Mouse (Mus musculus): Measurements from ENCODE around the gene Slc35c2. TPM values are rescaled to one million over a fixed set of nuclear protein-coding genes. Genes with fewer than 3 reads are reported as not detected.

Gene Slc35c2
- polyA plus RNA-seq, 1 experiment: 78.2 TPM

- WGBS: 90% methylated on average over 3 of the region's 3 CpGs
- Histone ChIP-seq H3K4me3 (replicated peaks; ENCODE audit: insufficient read depth, low read depth, low read length) (no peak overlapping the region), H3K27me3 (ENCODE audit: control insufficient read depth, insufficient read depth, low read length) (no peaks in the 10 kb centered on the region), H3K27ac (ENCODE audit: insufficient read depth, low read length) (no peak overlapping the region), H3K4me1 (ENCODE audit: control insufficient read depth, insufficient read depth, low read length) (peaks cover 45% of the 10 kb centered on the region)
- DNase-seq: no peak
- TF ChIP-seq CTCF (IDR thresholded peaks at IDR 0.05; ENCODE audit: borderline replicate concordance, insufficient read depth, low read depth, low read length): no peak
- no peak for TF ChIP-seq POLR2A (IDR thresholded peaks at IDR 0.05; ENCODE audit: borderline replicate concordance, insufficient read depth, low read length)
Measured at GRCm38 (mm10) chr2:165283644-165284043, 4.0 kb downstream of the Slc35c2 start.

- 5% methylated on average over 5 of the region's 6 CpGs for WGBS
- H3K4me1 ChIP-seq (ENCODE audit: control insufficient read depth, insufficient read depth, low read length): peaks cover 52% of the 10 kb centered on the region
- H3K4me3 ChIP-seq (replicated peaks; ENCODE audit: insufficient read depth, low read depth, low read length): no peak overlapping the region
- peak overlapping the region; percentile 13 for H3K27ac ChIP-seq (ENCODE audit: insufficient read depth, low read length)
- no peaks in the 10 kb centered on the region for H3K27me3 ChIP-seq (ENCODE audit: control insufficient read depth, insufficient read depth, low read length)
- peak; percentile 62 to 79 for DNase-seq
- TF ChIP-seq POLR2A (IDR thresholded peaks at IDR 0.05; ENCODE audit: borderline replicate concordance, insufficient read depth, low read length) (no peak), CTCF (IDR thresholded peaks at IDR 0.05; ENCODE audit: borderline replicate concordance, insufficient read depth, low read depth, low read length) (0 out of 2 replicates have a peak, but pooled peaks have one; percentile 3)
Measured at GRCm38 (mm10) chr2:165281779-165282311, 5.8 kb downstream of the Slc35c2 start.

- no peaks in the 10 kb centered on the region for H3K27me3 ChIP-seq (ENCODE audit: control insufficient read depth, insufficient read depth, low read length)
- H3K4me3 ChIP-seq (replicated peaks; ENCODE audit: insufficient read depth, low read depth, low read length): no peak overlapping the region
- TF ChIP-seq POLR2A (IDR thresholded peaks at IDR 0.05; ENCODE audit: borderline replicate concordance, insufficient read depth, low read length) (no peak), CTCF (IDR thresholded peaks at IDR 0.05; ENCODE audit: borderline replicate concordance, insufficient read depth, low read depth, low read length) (no peak)
- peaks cover 59% of the 10 kb centered on the region for H3K4me1 ChIP-seq (ENCODE audit: control insufficient read depth, insufficient read depth, low read length)
- 89% methylated on average over 10 of the region's 10 CpGs for WGBS
- no peak for DNase-seq
- no peak overlapping the region for H3K27ac ChIP-seq (ENCODE audit: insufficient read depth, low read length)
Measured at GRCm38 (mm10) chr2:165279351-165279750, 8.3 kb downstream of the Slc35c2 start.

- WGBS: 71% methylated on average over 5 of the region's 5 CpGs
Measured at GRCm38 (mm10) chr2:165277188-165277740, 10.4 kb downstream of the Slc35c2 start.

GRCm38 (mm10) chr2:165275824-165276223, 11.8 kb downstream of the Slc35c2 start:
- H3K27ac ChIP-seq (ENCODE audit: insufficient read depth, low read length): no peak overlapping the region
- DNase-seq: peak; percentile 90 to 92
- 3% methylated on average over 8 of the region's 8 CpGs for WGBS
- H3K4me3 ChIP-seq (replicated peaks; ENCODE audit: insufficient read depth, low read depth, low read length): no peak overlapping the region
- peaks cover 36% of the 10 kb centered on the region for H3K4me1 ChIP-seq (ENCODE audit: control insufficient read depth, insufficient read depth, low read length)
- peak; percentile 93 for TF ChIP-seq CTCF (IDR thresholded peaks at IDR 0.05; ENCODE audit: borderline replicate concordance, insufficient read depth, low read depth, low read length)
- TF ChIP-seq POLR2A (IDR thresholded peaks at IDR 0.05; ENCODE audit: borderline replicate concordance, insufficient read depth, low read length): no peak
- no peaks in the 10 kb centered on the region for H3K27me3 ChIP-seq (ENCODE audit: control insufficient read depth, insufficient read depth, low read length)

More at GRCm38 (mm10) chr2:165277188-165277740, 10.4 kb downstream of the Slc35c2 start:
- Histone ChIP-seq H3K27me3 (ENCODE audit: control insufficient read depth, insufficient read depth, low read length) (no peaks in the 10 kb centered on the region), H3K4me1 (ENCODE audit: control insufficient read depth, insufficient read depth, low read length) (peaks cover 50% of the 10 kb centered on the region), H3K27ac (ENCODE audit: insufficient read depth, low read length) (no peak overlapping the region), H3K4me3 (replicated peaks; ENCODE audit: insufficient read depth, low read depth, low read length) (no peak overlapping the region)
- no peak for TF ChIP-seq POLR2A (IDR thresholded peaks at IDR 0.05; ENCODE audit: borderline replicate concordance, insufficient read depth, low read length)
- TF ChIP-seq CTCF (IDR thresholded peaks at IDR 0.05; ENCODE audit: borderline replicate concordance, insufficient read depth, low read depth, low read length): no peak
- DNase-seq: no peak

GRCm38 (mm10) chr2:165275124-165275640, 12.5 kb downstream of the Slc35c2 start:
- 30% methylated on average over 8 of the region's 8 CpGs for WGBS
- Histone ChIP-seq H3K27me3 (ENCODE audit: control insufficient read depth, insufficient read depth, low read length) (no peaks in the 10 kb centered on the region), H3K4me3 (replicated peaks; ENCODE audit: insufficient read depth, low read depth, low read length) (no peak overlapping the region), H3K4me1 (ENCODE audit: control insufficient read depth, insufficient read depth, low read length) (peaks cover 35% of the 10 kb centered on the region), H3K27ac (ENCODE audit: insufficient read depth, low read length) (no peak overlapping the region)
- 0 out of 2 replicates have a peak, but pooled peaks have one; percentile 12 for TF ChIP-seq POLR2A (IDR thresholded peaks at IDR 0.05; ENCODE audit: borderline replicate concordance, insufficient read depth, low read length)
- no peak for TF ChIP-seq CTCF (IDR thresholded peaks at IDR 0.05; ENCODE audit: borderline replicate concordance, insufficient read depth, low read depth, low read length)
- DNase-seq: peak in 1 of 2 experiments; percentile 19

- H3K4me1 ChIP-seq (ENCODE audit: control insufficient read depth, insufficient read depth, low read length): peaks cover 35% of the 10 kb centered on the region
- whole genome bisulfite sequencing: 69% methylated on average over 4 of the region's 4 CpGs
- DNase-seq: no peak
- no peak overlapping the region for H3K4me3 ChIP-seq (replicated peaks; ENCODE audit: insufficient read depth, low read depth, low read length)
- TF ChIP-seq CTCF (IDR thresholded peaks at IDR 0.05; ENCODE audit: borderline replicate concordance, insufficient read depth, low read depth, low read length) (no peak), POLR2A (IDR thresholded peaks at IDR 0.05; ENCODE audit: borderline replicate concordance, insufficient read depth, low read length) (no peak)
- H3K27ac ChIP-seq (ENCODE audit: insufficient read depth, low read length): no peak overlapping the region
- no peaks in the 10 kb centered on the region for H3K27me3 ChIP-seq (ENCODE audit: control insufficient read depth, insufficient read depth, low read length)
Measured at GRCm38 (mm10) chr2:165273589-165273988, 14.1 kb downstream of the Slc35c2 start.

- Histone ChIP-seq H3K27ac (ENCODE audit: insufficient read depth, low read length) (no peak overlapping the region), H3K4me1 (ENCODE audit: control insufficient read depth, insufficient read depth, low read length) (peaks cover 18% of the 10 kb centered on the region), H3K4me3 (replicated peaks; ENCODE audit: insufficient read depth, low read depth, low read length) (no peak overlapping the region), H3K27me3 (ENCODE audit: control insufficient read depth, insufficient read depth, low read length) (no peaks in the 10 kb centered on the region)
- DNase-seq: no peak
- 55% methylated on average over 8 of the region's 8 CpGs for WGBS
- TF ChIP-seq CTCF (IDR thresholded peaks at IDR 0.05; ENCODE audit: borderline replicate concordance, insufficient read depth, low read depth, low read length) (no peak), POLR2A (IDR thresholded peaks at IDR 0.05; ENCODE audit: borderline replicate concordance, insufficient read depth, low read length) (no peak)
Measured at GRCm38 (mm10) chr2:165271326-165271725, 16.3 kb downstream of the Slc35c2 start.

All from cerebellum, adult 2 months (tissue).